Mouse (Mus musculus): ENCODE results near the gene Tmem178b. TPM values are rescaled to one million over a fixed set of nuclear protein-coding genes. Genes with fewer than 3 reads are reported as not detected.

Gene Tmem178b
- polyA plus RNA-seq, 1 experiment from 2014 or later: 35.7 TPM

- peaks cover 49% of the 10 kb centered on the region for H3K4me1 ChIP-seq
- H3K4me3 ChIP-seq: no peak overlapping the region
- H3K36me3 ChIP-seq (replicated peaks): no peaks in the 10 kb centered on the region
- H3K9ac ChIP-seq: no peak overlapping the region
- peak overlapping the region; percentile 69 for H3K27ac ChIP-seq
- H3K9me3 ChIP-seq: no peaks in the 10 kb centered on the region
- H3K4me2 ChIP-seq: no peak overlapping the region
- 10% methylated on average over 3 of the region's 3 CpGs for WGBS
- peak; percentile 45 for ATAC-seq (replicated peaks)
- no peaks in the 10 kb centered on the region for H3K27me3 ChIP-seq (replicated peaks)
Observed at GRCm38 (mm10) chr6:40008166-40008907, 135.3 kb downstream of the Tmem178b start.

GRCm38 (mm10) chr6:40009718-40010117 lies 136.6 kb downstream of the Tmem178b start:
- H3K4me2 ChIP-seq: no peak overlapping the region
- H3K4me3 ChIP-seq: no peak overlapping the region
- WGBS: 59% methylated on average over 3 of the region's 3 CpGs
- no peaks in the 10 kb centered on the region for H3K9me3 ChIP-seq
- no peaks in the 10 kb centered on the region for H3K36me3 ChIP-seq (replicated peaks)
- no peak overlapping the region for H3K27ac ChIP-seq
- ATAC-seq (replicated peaks): no peak
- peaks cover 53% of the 10 kb centered on the region for H3K4me1 ChIP-seq
- H3K27me3 ChIP-seq (replicated peaks): no peaks in the 10 kb centered on the region
- no peak overlapping the region for H3K9ac ChIP-seq

- no peaks in the 10 kb centered on the region for H3K9me3 ChIP-seq
- H3K36me3 ChIP-seq (replicated peaks): no peaks in the 10 kb centered on the region
- WGBS: 89% methylated on average over 5 of the region's 5 CpGs
- H3K9ac ChIP-seq: no peak overlapping the region
- H3K27me3 ChIP-seq (replicated peaks): no peaks in the 10 kb centered on the region
- no peak overlapping the region for H3K4me2 ChIP-seq
- H3K4me1 ChIP-seq: peaks cover 61% of the 10 kb centered on the region
- no peak overlapping the region for H3K27ac ChIP-seq
- H3K4me3 ChIP-seq: no peak overlapping the region
- no peak for ATAC-seq (replicated peaks)
Observed at GRCm38 (mm10) chr6:40011066-40011465, 138.0 kb downstream of the Tmem178b start.

- no peak overlapping the region for H3K4me3 ChIP-seq
- no peak overlapping the region for H3K9ac ChIP-seq
- no peak overlapping the region for H3K27ac ChIP-seq
- H3K4me1 ChIP-seq: peaks cover 66% of the 10 kb centered on the region
- no peaks in the 10 kb centered on the region for H3K27me3 ChIP-seq (replicated peaks)
- 72% methylated on average over 5 of the region's 5 CpGs for WGBS
- no peaks in the 10 kb centered on the region for H3K9me3 ChIP-seq
- H3K36me3 ChIP-seq (replicated peaks): no peaks in the 10 kb centered on the region
- ATAC-seq (replicated peaks): no peak
- H3K4me2 ChIP-seq: no peak overlapping the region
Observed at GRCm38 (mm10) chr6:40011609-40012008, 138.5 kb downstream of the Tmem178b start.

- Histone ChIP-seq H3K27me3 (replicated peaks) (no peaks in the 10 kb centered on the region), H3K4me1 (peaks cover 54% of the 10 kb centered on the region), H3K36me3 (replicated peaks) (no peaks in the 10 kb centered on the region), H3K9me3 (no peaks in the 10 kb centered on the region), H3K4me2 (no peak overlapping the region), H3K4me3 (no peak overlapping the region), H3K9ac (no peak overlapping the region), H3K27ac (no peak overlapping the region)
- 78% methylated on average over 5 of the region's 5 CpGs for WGBS
- no peak for ATAC-seq (replicated peaks)
Observed at GRCm38 (mm10) chr6:40013407-40013806, 140.3 kb downstream of the Tmem178b start.

GRCm38 (mm10) chr6:40015185-40015584 lies 142.1 kb downstream of the Tmem178b start:
- H3K4me1 ChIP-seq: peaks cover 47% of the 10 kb centered on the region
- H3K4me3 ChIP-seq: no peak overlapping the region
- H3K9me3 ChIP-seq: no peaks in the 10 kb centered on the region
- no peak overlapping the region for H3K9ac ChIP-seq
- 37% methylated on average over 4 of the region's 4 CpGs for WGBS
- ATAC-seq (replicated peaks): no peak
- no peaks in the 10 kb centered on the region for H3K36me3 ChIP-seq (replicated peaks)
- no peak overlapping the region for H3K4me2 ChIP-seq
- H3K27ac ChIP-seq: peak overlapping the region; percentile 53
- no peaks in the 10 kb centered on the region for H3K27me3 ChIP-seq (replicated peaks)

GRCm38 (mm10) chr6:40015711-40016460 lies 142.8 kb downstream of the Tmem178b start:
- H3K4me2 ChIP-seq: no peak overlapping the region; the same call in 1 of the 2 replicates
- ATAC-seq (replicated peaks): peak; percentile 69
- 18% methylated on average over 7 of the region's 7 CpGs for WGBS

GRCm38 (mm10) chr6:40019396-40019795 lies 146.3 kb downstream of the Tmem178b start:
- 21% methylated on average over 4 of the region's 4 CpGs for WGBS
- H3K27me3 ChIP-seq (replicated peaks): no peaks in the 10 kb centered on the region
- ATAC-seq (replicated peaks): no peak
- 0 out of 2 replicates have a peak overlapping the region, but pooled peaks have one; percentile 9 for H3K27ac ChIP-seq
- H3K9me3 ChIP-seq: no peaks in the 10 kb centered on the region
- H3K9ac ChIP-seq: no peak overlapping the region
- H3K4me1 ChIP-seq: peaks cover 39% of the 10 kb centered on the region
- no peaks in the 10 kb centered on the region for H3K36me3 ChIP-seq (replicated peaks)
- H3K4me3 ChIP-seq: no peak overlapping the region
- no peak overlapping the region for H3K4me2 ChIP-seq

More at GRCm38 (mm10) chr6:40015711-40016460, 142.8 kb downstream of the Tmem178b start:
- Histone ChIP-seq H3K9ac (no peak overlapping the region), H3K27me3 (replicated peaks) (no peaks in the 10 kb centered on the region), H3K9me3 (no peaks in the 10 kb centered on the region), H3K36me3 (replicated peaks) (no peaks in the 10 kb centered on the region), H3K4me3 (no peak overlapping the region), H3K27ac (peak overlapping the region; percentile 18; the same call in 1 of the 2 replicates), H3K4me1 (peaks cover 41% of the 10 kb centered on the region)

- peak; percentile 86 for ATAC-seq (replicated peaks)
- WGBS: 57% methylated on average over 4 of the region's 4 CpGs
- no peak overlapping the region for H3K9ac ChIP-seq
- H3K4me3 ChIP-seq: no peak overlapping the region
- peaks cover 22% of the 10 kb centered on the region for H3K4me1 ChIP-seq
- no peak overlapping the region for H3K4me2 ChIP-seq
- H3K27me3 ChIP-seq (replicated peaks): no peaks in the 10 kb centered on the region
- H3K27ac ChIP-seq: peak overlapping the region; percentile 69
- no peaks in the 10 kb centered on the region for H3K9me3 ChIP-seq
- no peaks in the 10 kb centered on the region for H3K36me3 ChIP-seq (replicated peaks)
Observed at GRCm38 (mm10) chr6:40023592-40024335, 150.7 kb downstream of the Tmem178b start.

DNA sequence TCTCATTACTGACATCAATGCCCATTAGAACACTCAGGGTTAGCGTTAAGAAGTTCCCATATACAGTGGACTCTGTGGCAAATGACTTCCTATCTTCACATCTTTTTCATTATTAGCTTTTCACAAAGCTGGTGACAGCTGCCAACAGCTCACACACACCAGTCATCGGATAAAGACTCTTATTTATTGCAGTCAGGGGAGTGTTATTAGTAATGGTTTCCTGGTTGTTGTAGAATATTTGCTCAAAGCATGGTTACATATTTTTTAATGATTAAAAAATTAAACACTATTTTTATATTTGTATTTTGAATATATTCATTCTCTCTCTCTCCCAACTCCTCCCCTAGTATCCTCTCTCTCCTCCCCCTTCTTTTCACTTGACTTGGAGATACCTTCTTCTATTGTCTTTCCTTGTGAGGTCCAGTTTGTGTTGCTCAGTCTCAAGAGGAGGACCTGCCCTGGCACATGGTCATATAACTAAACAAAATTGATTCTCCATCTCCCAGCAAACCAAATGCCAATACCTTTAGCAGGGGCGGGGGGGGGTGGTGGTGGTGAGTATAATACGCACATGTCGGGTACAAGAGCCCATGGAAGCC lies 151.4 kb downstream of the Tmem178b start:
- WGBS: 52% methylated on average over 5 of the region's 5 CpGs
- H3K4me3 ChIP-seq: no peak overlapping the region
- H3K9me3 ChIP-seq: no peaks in the 10 kb centered on the region
- ATAC-seq (replicated peaks): peak; percentile 37; the same call in 1 of the 2 replicates
- no peak overlapping the region for H3K4me2 ChIP-seq
- H3K27ac ChIP-seq: peak overlapping the region; percentile 69
- no peaks in the 10 kb centered on the region for H3K36me3 ChIP-seq (replicated peaks)
- no peak overlapping the region for H3K9ac ChIP-seq
- H3K4me1 ChIP-seq: peaks cover 19% of the 10 kb centered on the region
- H3K27me3 ChIP-seq (replicated peaks): no peaks in the 10 kb centered on the region

DNA sequence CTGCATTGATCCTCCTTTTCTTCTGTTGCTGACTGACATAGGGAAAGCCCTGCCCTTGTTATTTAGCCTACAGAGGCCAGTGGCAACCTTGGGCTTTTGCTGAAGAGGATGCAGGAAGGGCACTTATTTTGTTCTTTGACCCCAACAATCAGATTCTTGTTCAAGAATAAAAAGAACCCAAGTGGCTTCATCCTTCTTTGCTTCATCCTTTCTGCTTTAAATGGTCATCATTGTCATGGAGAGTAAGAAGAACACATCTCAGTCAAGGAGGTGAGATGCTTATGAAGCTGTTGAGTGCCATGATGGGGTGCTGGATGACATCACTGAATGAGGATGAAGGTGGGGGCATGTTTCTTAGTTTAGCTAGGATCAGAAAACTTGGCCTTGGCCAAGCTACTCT lies 159.8 kb downstream of the Tmem178b start:
- no peak overlapping the region for H3K4me3 ChIP-seq
- H3K9ac ChIP-seq: no peak overlapping the region
- no peaks in the 10 kb centered on the region for H3K27me3 ChIP-seq (replicated peaks)
- H3K36me3 ChIP-seq (replicated peaks): no peaks in the 10 kb centered on the region
- H3K4me2 ChIP-seq: no peak overlapping the region
- H3K27ac ChIP-seq: no peak overlapping the region
- ATAC-seq (replicated peaks): no peak
- no peaks in the 10 kb centered on the region for H3K9me3 ChIP-seq
- H3K4me1 ChIP-seq: peaks cover 9% of the 10 kb centered on the region; the same call in 1 of the 2 replicates

DNA sequence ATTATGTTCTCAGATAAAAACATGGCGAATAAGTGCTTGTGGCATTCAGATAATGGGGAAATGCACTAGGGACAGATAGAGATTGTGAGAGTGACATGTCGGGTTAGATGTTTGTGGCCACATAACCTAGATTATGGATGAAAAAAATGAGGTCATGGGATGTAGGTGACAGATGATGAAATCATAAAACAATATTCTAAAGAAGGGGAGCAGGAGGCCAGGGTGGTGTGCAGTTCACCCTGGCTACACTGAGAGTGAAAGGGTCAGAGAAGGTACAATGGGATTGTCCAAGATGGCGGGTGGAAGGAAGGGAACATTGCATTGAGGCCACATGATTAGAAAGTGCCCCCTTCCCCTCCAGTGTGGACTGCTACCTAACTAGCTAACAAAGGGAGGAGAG lies 160.9 kb downstream of the Tmem178b start:
- Histone ChIP-seq H3K36me3 (replicated peaks) (no peaks in the 10 kb centered on the region), H3K4me2 (no peak overlapping the region), H3K27ac (no peak overlapping the region), H3K9ac (no peak overlapping the region), H3K4me3 (no peak overlapping the region), H3K9me3 (no peaks in the 10 kb centered on the region), H3K4me1 (peaks cover 9% of the 10 kb centered on the region; the same call in 1 of the 2 replicates), H3K27me3 (replicated peaks) (no peaks in the 10 kb centered on the region)
- ATAC-seq (replicated peaks): no peak
- 95% methylated on average over 3 of the region's 3 CpGs for WGBS
